Mouse (Mus musculus) liver, embryonic 11.5 days (tissue): Measurements from ENCODE around the gene Map4k3. TPM values are rescaled to one million over a fixed set of nuclear protein-coding genes. Genes with fewer than 3 reads are reported as not detected.
"Not testable (repeated sequence)": the region's sequence is repeated elsewhere in the genome, so short reads cannot be mapped to it uniquely, and the experiment has no call there.

Source experiments
- ATAC-seq: fragments of 200-750 bp; cut with Nextera tagmentation; replicated peaks from 2 replicates; pipeline ENCODE4 v1.8.0; 2017; ENCODE audit warnings: moderate number of reproducible peaks, mild to moderate bottlenecking, moderate TSS enrichment, moderate library complexity; ENCODE audit not compliant: low FRiP score
- DNase-seq: peaks from one replicate; pipeline ENCODE4 v3.0.0-alpha.2; 2017; ENCODE audit warnings: low spot score
- H3K27ac ChIP-seq: fragments of 300-500 bp; sonication (generic); 2 replicates; pipeline ENCODE4 v1.5.1; 2014; ENCODE audit warnings: mild to moderate bottlenecking, low read depth, low read length, control low read depth
- H3K27me3 ChIP-seq: fragments of 300-500 bp; sonication (generic); replicated peaks from 2 replicates; pipeline ENCODE4 v1.6.1; 2014; ENCODE audit warnings: low read length, mixed read lengths; ENCODE audit not compliant: control insufficient read depth, insufficient read depth
- H3K36me3 ChIP-seq: fragments of 300-500 bp; sonication (generic); 2 replicates; pipeline ENCODE4 v1.6.1; 2014; ENCODE audit warnings: mild to moderate bottlenecking, low read length, moderate library complexity, mixed read lengths; ENCODE audit not compliant: control insufficient read depth, insufficient read depth
- H3K4me1 ChIP-seq: fragments of 300-500 bp; sonication (generic); replicated peaks from 2 replicates; pipeline ENCODE4 v1.6.1; 2014; ENCODE audit warnings: low read length, mixed read lengths; ENCODE audit not compliant: control insufficient read depth, insufficient read depth
- H3K4me2 ChIP-seq: fragments of 300-500 bp; sonication (generic); 2 replicates; pipeline ENCODE4 v1.6.1; 2014; ENCODE audit warnings: mild to moderate bottlenecking, control low read depth, moderate library complexity
- H3K4me3 ChIP-seq: fragments of 300-500 bp; sonication (generic); 2 replicates; pipeline ENCODE4 v1.5.1; 2014; ENCODE audit warnings: low read depth, low read length, control low read depth
- H3K9ac ChIP-seq: fragments of 300-500 bp; sonication (generic); 2 replicates; pipeline ENCODE4 v1.6.1; 2014; ENCODE audit warnings: low read depth, low read length, control low read depth
- H3K9me3 ChIP-seq: fragments of 300-500 bp; sonication (generic); 2 replicates; pipeline ENCODE4 v1.6.1; 2016; ENCODE audit warnings: low read length, inconsistent platforms, mixed read lengths; ENCODE audit not compliant: control insufficient read depth
- whole genome bisulfite sequencing: fragments of 180-500 bp; shearing (Covaris S2); extraction: QIAGEN DNeasy Blood & Tissue Kit; methylation state at CpG from one replicate; pipeline ENCODE4 v1.1.7; 2014; 5-methylcytosine and 5-hydroxymethylcytosine counted together
- polyA plus RNA-seq: library from polyadenylated mRNA; unstranded; fragments of >200 nt; fragmentation: Nextera tagmentation; extraction: Ambion mirVana; gene quantifications from 2 replicates; pipeline ENCODE4 v1.2.1, GENCODE M21; 2014

Gene Map4k3
- polyA plus RNA-seq, 1 experiment from 2014 or later: 9.9 TPM

GRCm38 (mm10) chr17:80733121-80733800 lies 5.0 kb upstream of the Map4k3 start:
- Histone ChIP-seq H3K9me3 (no peaks in the 10 kb centered on the region), H3K27me3 (no peaks in the 10 kb centered on the region), H3K4me1 (no peaks in the 10 kb centered on the region; the same call in 1 of the 2 replicates), H3K36me3 (no peaks in the 10 kb centered on the region), H3K4me3 (no peak overlapping the region), H3K27ac (no peak overlapping the region), H3K4me2 (no peak overlapping the region), H3K9ac (no peak overlapping the region)
- no peak for DNase-seq
- WGBS: 72% methylated on average over 12 of the region's 12 CpGs
- ATAC-seq: no peak

DNA sequence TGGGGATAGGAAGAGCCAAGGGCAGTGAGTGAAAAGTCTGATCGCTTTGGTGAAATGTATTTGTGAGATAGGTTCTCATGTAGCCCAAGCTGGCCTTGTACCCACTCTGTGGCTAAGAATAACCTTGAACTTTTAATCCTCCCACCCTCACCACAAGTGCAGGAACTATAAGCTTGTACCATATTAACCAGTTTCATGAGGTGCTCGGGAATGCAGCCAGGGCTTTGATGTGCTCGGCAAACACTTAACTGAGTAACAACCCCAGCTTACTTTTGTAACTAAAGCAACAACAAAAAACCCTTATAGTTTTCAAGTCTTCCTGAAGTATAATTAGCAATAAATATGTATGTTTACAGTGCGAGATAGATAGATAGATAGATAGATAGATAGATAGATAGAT lies 4.0 kb upstream of the Map4k3 start:
- no peak for ATAC-seq
- H3K9ac ChIP-seq: no peak overlapping the region
- 86% methylated on average over 4 of the region's 4 CpGs for WGBS

GRCm38 (mm10) chr17:80730283-80730682 lies 2.0 kb upstream of the Map4k3 start:
- not testable (repeated sequence) for ATAC-seq, H3K27ac ChIP-seq, H3K4me3 ChIP-seq, H3K9ac ChIP-seq, DNase-seq, H3K36me3 ChIP-seq, H3K9me3 ChIP-seq, H3K27me3 ChIP-seq, H3K4me1 ChIP-seq, H3K4me2 ChIP-seq
- 90% methylated on average over 6 of the region's 6 CpGs for WGBS

More for the DNA sequence above, 4.0 kb upstream of the Map4k3 start:
- Histone ChIP-seq H3K9me3 (no peaks in the 10 kb centered on the region), H3K4me2 (no peak overlapping the region), H3K4me3 (no peak overlapping the region), H3K27ac (no peak overlapping the region), H3K4me1 (no peaks in the 10 kb centered on the region; the same call in 1 of the 2 replicates), H3K36me3 (no peaks in the 10 kb centered on the region), H3K27me3 (no peaks in the 10 kb centered on the region)
- DNase-seq: no peak

GRCm38 (mm10) chr17:80729825-80730224 lies 1.5 kb upstream of the Map4k3 start:
- no peak overlapping the region for H3K27ac ChIP-seq
- H3K9ac ChIP-seq: no peak overlapping the region
- H3K4me1 ChIP-seq: peaks cover 8% of the 10 kb centered on the region
- DNase-seq (no peak), ATAC-seq (no peak)
- H3K36me3 ChIP-seq: no peaks in the 10 kb centered on the region
- WGBS: 37% methylated on average over 5 of the region's 5 CpGs
- no peaks in the 10 kb centered on the region for H3K9me3 ChIP-seq
- H3K4me2 ChIP-seq: no peak overlapping the region
- H3K4me3 ChIP-seq: no peak overlapping the region
- H3K27me3 ChIP-seq: no peaks in the 10 kb centered on the region

DNA sequence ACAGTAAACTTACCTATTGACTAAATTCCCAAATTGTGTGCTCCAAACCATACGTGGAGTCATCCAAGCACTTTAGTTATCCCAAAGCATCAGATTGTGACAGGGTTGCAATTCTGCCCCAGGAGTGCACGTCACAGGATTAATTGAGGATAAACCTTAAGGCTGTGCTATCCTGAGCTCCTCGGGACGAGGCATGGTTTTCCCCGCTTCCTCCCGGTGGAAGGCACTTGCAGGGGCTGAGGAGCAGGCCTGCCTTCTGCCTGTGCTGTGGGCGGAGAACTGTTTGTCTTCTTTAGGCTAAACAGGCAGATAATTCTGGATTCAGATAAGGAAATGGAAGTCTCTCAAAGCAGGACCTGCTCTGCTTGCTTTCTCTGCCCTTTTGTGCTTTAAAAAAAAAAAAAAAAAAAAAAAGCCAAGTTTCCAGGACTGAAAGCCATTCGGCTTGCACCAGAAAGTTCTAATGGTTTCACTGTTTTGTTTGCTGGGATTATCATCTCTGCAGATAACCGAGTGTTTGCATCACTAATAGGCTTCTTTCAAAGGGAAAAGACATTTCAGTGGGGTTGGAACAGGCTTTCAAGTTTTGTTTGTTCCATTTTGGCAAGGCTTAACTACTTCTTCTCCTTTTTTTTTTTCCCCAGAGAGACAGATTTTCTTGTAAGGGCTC lies 930 bp upstream of the Map4k3 start:
- Histone ChIP-seq H3K9ac (no peak overlapping the region), H3K4me2 (peak overlapping the region; percentile 92), H3K27me3 (no peaks in the 10 kb centered on the region), H3K4me3 (no peak overlapping the region), H3K9me3 (no peaks in the 10 kb centered on the region), H3K36me3 (no peaks in the 10 kb centered on the region), H3K27ac (no peak overlapping the region), H3K4me1 (peaks cover 8% of the 10 kb centered on the region)
- ATAC-seq: no peak
- no peak for DNase-seq
- 31% methylated on average over 9 of the region's 9 CpGs for WGBS

DNA sequence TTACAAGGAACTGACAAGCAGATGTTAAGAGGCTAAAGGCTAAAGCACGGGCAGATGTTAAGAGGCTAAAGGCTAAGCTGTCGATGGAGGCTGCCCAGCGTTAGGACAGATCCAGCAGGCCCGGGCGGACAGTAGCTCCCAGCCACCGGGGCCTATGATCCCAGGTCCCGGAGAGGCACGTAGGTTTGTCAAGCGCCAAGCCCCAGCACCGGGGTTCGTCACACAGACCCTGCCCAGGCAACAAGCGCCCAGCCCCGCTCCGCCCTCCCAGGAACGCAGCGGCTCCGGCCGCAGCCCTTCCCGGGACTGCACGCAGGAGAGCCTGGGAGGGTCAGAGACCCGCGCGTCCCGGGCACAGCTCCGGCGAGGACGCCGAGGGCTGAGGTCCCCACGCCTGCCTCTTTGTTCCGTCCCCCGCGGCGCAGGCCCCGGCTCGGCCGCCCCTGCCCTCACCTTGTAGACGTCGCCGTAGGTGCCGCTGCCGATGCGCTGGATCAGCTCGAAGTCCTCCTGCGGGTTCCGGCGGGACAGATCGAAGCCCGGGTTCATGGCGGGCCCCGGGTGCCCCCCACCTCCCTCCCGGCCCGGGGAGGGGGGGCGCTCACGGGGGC lies 839 bp downstream of the Map4k3 start:
- H3K4me3 ChIP-seq: peak overlapping the region; percentile 88
- ATAC-seq (peak; percentile 48), DNase-seq (peak; percentile 73)
- under 1% methylated on average over 46 of the region's 54 CpGs for WGBS
- peak overlapping the region; percentile 92 for H3K4me2 ChIP-seq
- no peaks in the 10 kb centered on the region for H3K27me3 ChIP-seq
- H3K9me3 ChIP-seq: no peaks in the 10 kb centered on the region
- H3K36me3 ChIP-seq: no peaks in the 10 kb centered on the region
- peaks cover 8% of the 10 kb centered on the region for H3K4me1 ChIP-seq
- peak overlapping the region; percentile 86 for H3K9ac ChIP-seq
- H3K27ac ChIP-seq: peak overlapping the region; percentile 86

GRCm38 (mm10) chr17:80726821-80727220 lies 1.5 kb downstream of the Map4k3 start:
- Histone ChIP-seq H3K4me2 (peak overlapping the region; percentile 92), H3K9ac (peak overlapping the region; percentile 86), H3K36me3 (no peaks in the 10 kb centered on the region), H3K9me3 (no peaks in the 10 kb centered on the region), H3K4me1 (peaks cover 8% of the 10 kb centered on the region), H3K4me3 (peak overlapping the region; percentile 88), H3K27ac (no peak overlapping the region), H3K27me3 (no peaks in the 10 kb centered on the region)
- no peak for DNase-seq
- ATAC-seq: no peak
- WGBS: 28% methylated on average over 8 of the region's 8 CpGs

DNA sequence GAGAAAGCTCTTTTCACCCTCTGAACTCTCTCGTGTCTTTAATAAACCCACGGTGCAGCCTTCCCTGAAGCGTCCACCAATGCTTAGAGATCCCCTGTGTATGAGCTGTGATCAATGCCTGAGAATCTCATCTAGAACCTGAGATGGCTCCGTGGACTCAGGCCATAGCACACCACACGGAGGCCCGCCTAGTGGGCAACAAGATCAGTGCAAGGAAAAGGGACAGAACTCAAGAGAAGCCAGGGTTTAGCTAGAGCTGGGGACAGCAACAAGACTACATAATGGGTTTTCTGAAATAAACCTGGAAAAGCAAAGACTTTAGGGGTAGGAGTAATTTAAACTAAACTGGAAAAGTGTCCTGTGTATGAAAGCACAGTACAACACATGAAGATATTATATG lies 5.2 kb downstream of the Map4k3 start:
- no peaks in the 10 kb centered on the region for H3K27me3 ChIP-seq
- H3K27ac ChIP-seq: no peak overlapping the region
- no peak overlapping the region for H3K4me2 ChIP-seq
- DNase-seq: no peak
- no peaks in the 10 kb centered on the region for H3K9me3 ChIP-seq
- ATAC-seq: no peak
- H3K36me3 ChIP-seq: no peaks in the 10 kb centered on the region
- no peak overlapping the region for H3K4me3 ChIP-seq
- peaks cover 8% of the 10 kb centered on the region for H3K4me1 ChIP-seq
- WGBS: 78% methylated on average over 6 of the region's 6 CpGs
- H3K9ac ChIP-seq: no peak overlapping the region
